In genomic region chr11:97432015-97432414, GRCm38 (mm10) we compare ENCODE assay signal across 7 mouse cellular contexts. TPM values are rescaled to one million over a fixed set of nuclear protein-coding genes. Genes with fewer than 3 reads are reported as not detected.
DNase-seq lines count a peak whose midpoint lies in the region; ATAC-seq and TF ChIP-seq lines count a peak whose summit lies in the region.

No protein-coding gene starts in this region.

- H3K36me3 ChIP-seq in liver, embryonic 11.5 days (ENCODE audit: control insufficient read depth, insufficient read depth, low read length), result no peaks in the 10 kb centered on the region
- H3K36me3 ChIP-seq in myocyte (ENCODE audit: control insufficient read depth, insufficient read depth), result no peaks in the 10 kb centered on the region

- H3K4me1 ChIP-seq in liver, embryonic 11.5 days (replicated peaks; ENCODE audit: control insufficient read depth, insufficient read depth, low read length), result peaks cover 58% of the 10 kb centered on the region

- H3K27ac ChIP-seq in liver, embryonic 11.5 days (ENCODE audit: low read depth, low read length), result no peak overlapping the region

- no peak for TF ChIP-seq POLR2A in myocyte (IDR thresholded peaks at IDR 0.05; ENCODE audit: insufficient read length, low read depth)

- peak; percentile 86 for DNase-seq in liver
- no peak for DNase-seq in liver, embryonic 11.5 days (ENCODE audit: low spot score)
- peak; percentile 68 for DNase-seq in NIH3T3 (ENCODE audit: low read depth)
- peak; percentile 70 for DNase-seq in cerebellum, adult 11 months
- peak; percentile 76 for DNase-seq in induced T-regulatory cell, adult 2 months (ENCODE audit: low read depth)
- DNase-seq in right cerebral cortex, postnatal 10 days (ENCODE audit: low spot score in 2 of 2), result no peak

- H3ac ChIP-seq in myocyte (ENCODE audit: control insufficient read depth, insufficient read length), result no peak overlapping the region

- no peak overlapping the region for H3K4me3 ChIP-seq in liver, embryonic 11.5 days (ENCODE audit: low read depth, low read length)
- no peak overlapping the region for H3K4me3 ChIP-seq in myocyte

- H3K9ac ChIP-seq in liver, embryonic 11.5 days (ENCODE audit: low read depth, low read length), result no peak overlapping the region

- ATAC-seq in liver, embryonic 11.5 days (replicated peaks; ENCODE audit: low FRiP score), result no peak

- H3K9me3 ChIP-seq in liver, embryonic 11.5 days (ENCODE audit: control insufficient read depth, low read length), result no peaks in the 10 kb centered on the region

- no peaks in the 10 kb centered on the region for H3K27me3 ChIP-seq in liver, embryonic 11.5 days (replicated peaks; ENCODE audit: control insufficient read depth, insufficient read depth, low read length)
- H3K27me3 ChIP-seq in myocyte (ENCODE audit: control insufficient read depth, insufficient read depth, insufficient read length), result no peaks in the 10 kb centered on the region

- no peak overlapping the region for H3K4me2 ChIP-seq in liver, embryonic 11.5 days
- no peak overlapping the region for H3K4me2 ChIP-seq in myocyte (ENCODE audit: low read depth)

- H3K79me2 ChIP-seq in myocyte (ENCODE audit: control insufficient read depth, insufficient read depth), result peaks cover 64% of the 10 kb centered on the region

- 11% methylated on average over 3 of the region's 3 CpGs for WGBS in liver, embryonic 11.5 days

TF ChIP-seq in myocyte, 11 proteins besides CTCF, POLR2A, EP300 and RAD21:
- TF ChIP-seq MAX (IDR thresholded peaks at IDR 0.05; ENCODE audit: low read depth), result no peak
- TF ChIP-seq MYOD1 (IDR thresholded peaks at IDR 0.05; ENCODE audit: control insufficient read depth in 1 of 3, insufficient read length in 2 of 3, low read depth in 2 of 3), result peak in 1 of 3 experiments; percentile 27
- no peak for TF ChIP-seq TCF3 (IDR thresholded peaks at IDR 0.05; ENCODE audit: insufficient read length, low read depth)
- peak; percentile 31 for TF ChIP-seq POLR2AphosphoS2 (IDR thresholded peaks at IDR 0.05; ENCODE audit: insufficient read length, low read depth)
- no peak for TF ChIP-seq E2F4 (IDR thresholded peaks at IDR 0.05; ENCODE audit: insufficient read depth)
- TF ChIP-seq CEBPB (IDR thresholded peaks at IDR 0.05; ENCODE audit: insufficient read depth, poor library complexity, severe bottlenecking), result no peak
- TF ChIP-seq SRF (IDR thresholded peaks at IDR 0.05; ENCODE audit: control insufficient read depth, insufficient read length, low read depth), result no peak
- TF ChIP-seq TCF12 (IDR thresholded peaks at IDR 0.05; ENCODE audit: insufficient read depth, poor library complexity, severe bottlenecking), result no peak
- no peak for TF ChIP-seq USF1 (IDR thresholded peaks at IDR 0.05; ENCODE audit: low read depth)

RNA-seq across cellular contexts. Expression of gene Arhgap23, which starts 16.7 kb away (rescaled TPM):
- 9.3 and 10.9 TPM in 2 replicates for polyA plus RNA-seq in liver, embryonic 11.5 days (2014; fragmentation: Nextera tagmentation; extraction: Ambion mirVana)
- polyA plus RNA-seq in myocyte (2012; fragmentation: generic; extraction: Trizol), result 41.9 TPM

Comparison
In these comparisons a context has a peak if more than half of its experiments do, and no peak if none do; other contexts are left out.
1. DNase-seq: peak in liver (single experiment), NIH3T3 (single experiment), cerebellum, adult 11 months (single experiment) and induced T-regulatory cell, adult 2 months (single experiment); none in liver, embryonic 11.5 days (single experiment) and right cerebral cortex, postnatal 10 days (0 of 2).